Mouse (Mus musculus) testis, adult 2 months (tissue): ENCODE results near the gene Reep3. TPM values are rescaled to one million over a fixed set of nuclear protein-coding genes. Genes with fewer than 3 reads are reported as not detected.
A peak's percentile ranks its signal among the peaks of the same experiment; 100 is the strongest.
"Not testable (repeated sequence)": the region's sequence is repeated elsewhere in the genome, so short reads cannot be mapped to it uniquely, and the experiment has no call there.

Experiments
- H3K27ac ChIP-seq: fragments of 200-500 bp; 2 replicates; pipeline ENCODE4 v1.5.1; 2012; ENCODE audit warnings: low read depth, low read length; ENCODE audit not compliant: control insufficient read depth, insufficient read depth
- H3K27me3 ChIP-seq: fragments of 200-500 bp; 2 replicates; pipeline ENCODE4 v1.6.1; 2012; ENCODE audit warnings: mild to moderate bottlenecking, low read length, moderate library complexity; ENCODE audit not compliant: control insufficient read depth, insufficient read depth
- H3K36me3 ChIP-seq: fragments of 200-500 bp; 2 replicates; pipeline ENCODE4 v1.6.1; 2012; ENCODE audit warnings: mild to moderate bottlenecking, low read length; ENCODE audit not compliant: control insufficient read depth, insufficient read depth
- H3K4me1 ChIP-seq: fragments of 200-500 bp; 2 replicates; pipeline ENCODE4 v1.6.1; 2012; ENCODE audit warnings: low read length; ENCODE audit not compliant: control insufficient read depth, insufficient read depth
- H3K4me3 ChIP-seq: fragments of 200-500 bp; 2 replicates; pipeline ENCODE4 v1.5.1; 2012; ENCODE audit warnings: low read depth, mild to moderate bottlenecking, low read length, moderate library complexity, mixed read lengths; ENCODE audit not compliant: control insufficient read depth
- CTCF ChIP-seq: fragments of 200-500 bp; IDR thresholded peaks from 2 replicates; pipeline ENCODE4 v1.5.1; 2012; ENCODE audit warnings: low read depth, mild to moderate bottlenecking, inconsistent platforms, low read length, moderate library complexity; ENCODE audit not compliant: control insufficient read depth, insufficient read depth, insufficient replicate concordance
- POLR2A ChIP-seq: fragments of 200-500 bp; IDR thresholded peaks from 2 replicates; pipeline ENCODE4 v1.6.1; 2012; ENCODE audit warnings: low read depth, mild to moderate bottlenecking, inconsistent platforms, low read length, moderate library complexity; ENCODE audit not compliant: control insufficient read depth
- polyA plus RNA-seq: library from polyadenylated mRNA; depleted of rRNA; stranded (reverse); fragments of >200 nt; gene quantifications from 2 replicates; pipeline ENCODE4 v1.2.3, GENCODE M21; 2012

Gene Reep3
- polyA plus RNA-seq, 1 experiment: 2.3 TPM

DNA sequence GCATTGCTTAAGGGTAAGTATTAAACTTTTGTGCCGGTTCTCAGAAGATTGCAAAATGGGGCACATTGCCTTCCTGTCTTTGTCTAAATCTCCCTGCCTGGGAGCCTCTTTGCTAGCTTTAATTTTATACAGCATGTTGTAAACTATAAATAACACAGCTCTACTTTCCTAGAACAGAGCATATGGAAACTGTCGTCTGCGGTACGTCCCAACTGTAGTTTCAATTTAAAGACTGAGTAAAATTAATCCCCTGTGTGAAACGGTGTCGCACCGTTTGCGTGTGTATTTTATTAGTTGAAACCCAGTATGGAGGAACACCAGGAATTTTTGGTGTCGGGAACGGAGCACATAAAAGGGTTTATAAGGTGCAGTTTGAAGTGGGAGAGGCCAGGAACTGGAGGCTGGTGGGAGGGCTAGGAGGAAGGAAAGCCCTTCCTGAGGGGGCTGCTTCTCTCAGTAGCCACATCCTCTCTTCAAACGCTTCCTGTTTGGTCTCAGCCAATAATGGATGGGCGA is 92.2 kb downstream of the Reep3 start:
- Histone ChIP-seq H3K27ac (peak overlapping the region; percentile 0; the same call in 1 of the 2 replicates), H3K4me1 (peaks cover 21% of the 10 kb centered on the region), H3K4me3 (no peak overlapping the region), H3K27me3 (no peaks in the 10 kb centered on the region), H3K36me3 (no peaks in the 10 kb centered on the region)
- TF ChIP-seq POLR2A: no peak

- no peaks in the 10 kb centered on the region for H3K27me3 ChIP-seq
- peak overlapping the region; percentile 68 for H3K27ac ChIP-seq
- peak overlapping the region; percentile 3 for H3K4me3 ChIP-seq
- no peaks in the 10 kb centered on the region for H3K36me3 ChIP-seq
- peaks cover 21% of the 10 kb centered on the region for H3K4me1 ChIP-seq
- no peak for TF ChIP-seq CTCF
- no peak for TF ChIP-seq POLR2A
Measured at GRCm38 (mm10) chr10:67003743-67004526, 92.8 kb downstream of the Reep3 start.

GRCm38 (mm10) chr10:67003009-67003742 is 93.6 kb downstream of the Reep3 start:
- no peaks in the 10 kb centered on the region for H3K27me3 ChIP-seq

GRCm38 (mm10) chr10:67002207-67003008 is 94.3 kb downstream of the Reep3 start:
- Histone ChIP-seq H3K4me3 (peak overlapping the region; percentile 6), H3K27ac (peak overlapping the region; percentile 52), H3K27me3 (no peaks in the 10 kb centered on the region), H3K4me1 (peaks cover 21% of the 10 kb centered on the region), H3K36me3 (no peaks in the 10 kb centered on the region)
- TF ChIP-seq POLR2A: no peak
- TF ChIP-seq CTCF: no peak

More at GRCm38 (mm10) chr10:67003009-67003742, 93.6 kb downstream of the Reep3 start:
- Histone ChIP-seq H3K4me1 (peaks cover 21% of the 10 kb centered on the region), H3K4me3 (peak overlapping the region; percentile 34), H3K27ac (peak overlapping the region; percentile 68), H3K36me3 (no peaks in the 10 kb centered on the region)
- TF ChIP-seq CTCF (no peak), POLR2A (no peak)

DNA sequence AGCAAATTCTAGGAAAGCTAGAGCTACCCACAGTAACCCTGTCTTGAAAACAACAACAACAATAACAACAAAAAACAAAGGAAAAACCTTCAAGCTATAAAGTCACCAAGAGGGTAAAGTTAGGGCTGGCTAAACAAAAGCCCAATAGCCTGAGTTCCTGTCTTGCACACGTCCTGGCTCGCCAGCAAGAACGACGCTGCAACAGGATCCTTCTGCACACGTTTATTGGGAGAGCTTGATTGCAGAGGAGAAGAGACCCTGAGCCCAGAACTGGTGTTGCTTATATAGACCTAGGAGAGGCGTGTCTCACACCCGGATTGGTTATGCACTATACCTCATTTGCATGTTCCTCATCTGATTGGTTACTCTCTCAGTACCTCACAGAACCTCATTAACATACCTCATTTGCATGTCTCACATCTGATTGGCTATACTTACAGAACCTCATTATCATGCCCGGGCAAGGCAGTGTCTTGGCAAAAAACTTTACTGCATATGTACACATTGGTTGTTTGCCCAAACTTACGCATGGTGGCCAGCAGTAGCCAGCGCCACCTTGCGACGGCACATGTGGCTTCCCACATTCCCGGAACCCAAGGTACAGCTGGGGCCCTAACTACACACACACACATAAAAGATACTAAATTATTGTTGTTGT is 95.7 kb downstream of the Reep3 start:
- not testable (repeated sequence) for H3K4me3 ChIP-seq, H3K27ac ChIP-seq, H3K36me3 ChIP-seq, H3K27me3 ChIP-seq
- peaks cover 21% of the 10 kb centered on the region for H3K4me1 ChIP-seq

- Histone ChIP-seq H3K36me3 (no peaks in the 10 kb centered on the region), H3K4me3 (no peak overlapping the region), H3K4me1 (peaks cover 21% of the 10 kb centered on the region), H3K27ac (no peak overlapping the region), H3K27me3 (no peaks in the 10 kb centered on the region)
- no peak for TF ChIP-seq POLR2A
- TF ChIP-seq CTCF: no peak
Measured at GRCm38 (mm10) chr10:67000136-67000535, 96.6 kb downstream of the Reep3 start.

GRCm38 (mm10) chr10:66998770-66999169 is 98.0 kb downstream of the Reep3 start:
- Histone ChIP-seq H3K4me3 (no peak overlapping the region), H3K27ac (no peak overlapping the region), H3K36me3 (no peaks in the 10 kb centered on the region), H3K27me3 (no peaks in the 10 kb centered on the region), H3K4me1 (peaks cover 19% of the 10 kb centered on the region)
- no peak for TF ChIP-seq CTCF
